Mouse (Mus musculus) kidney, adult 2 months (tissue): ENCODE measurements around the gene Ttc19.

Experiments used
- CTCF ChIP-seq: fragments of 200-500 bp; conservative IDR thresholded peaks from 2 replicates; pipeline ENCODE4 v1.5.1; 2011; ENCODE audit warnings: low read depth, mild to moderate bottlenecking, control low read depth, low read length, moderate library complexity, mixed read lengths; ENCODE audit not compliant: insufficient read depth, insufficient read length
- POLR2A ChIP-seq: fragments of 200-500 bp; IDR thresholded peaks from one replicate; pipeline ENCODE4 v1.6.1; 2011; ENCODE audit warnings: low read depth, low read length, control low read depth

- TF ChIP-seq POLR2A = no peak
- no peak for TF ChIP-seq CTCF
Observed at GRCm38 (mm10) chr11:62298883-62299282, 17.6 kb downstream of the Ttc19 start.
